Mouse (Mus musculus) limb, embryonic 14.5 days (tissue): ENCODE results near the gene Reep1. TPM values are rescaled to one million over a fixed set of nuclear protein-coding genes. Genes with fewer than 3 reads are reported as not detected.

ENCODE experiments used
- ATAC-seq: fragments of 200-750 bp; cut with Nextera tagmentation; 2 replicates; pipeline ENCODE4 v1.8.0; 2017; ENCODE audit warnings: low read depth, moderate number of reproducible peaks, moderate TSS enrichment; ENCODE audit not compliant: low FRiP score
- DNase-seq: peaks from one replicate; pipeline ENCODE4 v3.0.0-alpha.2; 2015; ENCODE audit warnings: low spot score
- H3K27ac ChIP-seq: fragments of 300-500 bp; sonication (generic); replicated peaks from 2 replicates; pipeline ENCODE4 v1.5.1; 2014; ENCODE audit warnings: low read depth, mild to moderate bottlenecking, low read length, moderate library complexity, mixed read lengths
- H3K27me3 ChIP-seq: fragments of 300-500 bp; sonication (generic); 2 replicates; pipeline ENCODE4 v1.6.1; 2014; ENCODE audit warnings: low read length, mixed read lengths; ENCODE audit not compliant: control insufficient read depth, insufficient read depth
- H3K36me3 ChIP-seq: fragments of 300-500 bp; sonication (generic); 2 replicates; pipeline ENCODE4 v1.6.1; 2014; ENCODE audit warnings: mild to moderate bottlenecking, low read length, moderate library complexity, mixed read lengths; ENCODE audit not compliant: control insufficient read depth, insufficient read depth
- H3K4me1 ChIP-seq: fragments of 300-500 bp; sonication (generic); 2 replicates; pipeline ENCODE4 v1.6.1; 2014; ENCODE audit warnings: antibody characterized with exemption, low read length, mixed read lengths; ENCODE audit not compliant: control insufficient read depth, insufficient read depth
- H3K4me2 ChIP-seq: fragments of 300-500 bp; sonication (generic); replicated peaks from 2 replicates; pipeline ENCODE4 v1.6.1; 2014; ENCODE audit warnings: low read depth, mild to moderate bottlenecking, low read length, moderate library complexity; ENCODE audit not compliant: severe bottlenecking
- H3K4me3 ChIP-seq: fragments of 300-500 bp; sonication (generic); replicated peaks from 2 replicates; pipeline ENCODE4 v1.5.1; 2014; ENCODE audit warnings: low read length
- H3K9ac ChIP-seq: fragments of 300-500 bp; sonication (generic); 2 replicates; pipeline ENCODE4 v1.6.1; 2014; ENCODE audit warnings: mild to moderate bottlenecking, low read depth, low read length, moderate library complexity; ENCODE audit not compliant: severe bottlenecking
- H3K9me3 ChIP-seq: fragments of 300-500 bp; sonication (generic); 2 replicates; pipeline ENCODE4 v1.6.1; 2016; ENCODE audit warnings: low read length; ENCODE audit not compliant: control insufficient read depth
- POLR2A ChIP-seq: fragments of 200-500 bp; IDR thresholded peaks from 2 replicates; pipeline ENCODE4 v1.8.0; 2012; ENCODE audit warnings: inconsistent platforms, mild to moderate bottlenecking, moderate library complexity, borderline replicate concordance; ENCODE audit not compliant: insufficient read depth, insufficient read length; ENCODE audit errors: extremely low read depth
- WGBS: fragments of 180-500 bp; shearing (Covaris S2); extraction: QIAGEN DNeasy Blood & Tissue Kit; methylation state at CpG from one replicate; pipeline ENCODE4 v1.1.7; 2014; 5-methylcytosine and 5-hydroxymethylcytosine counted together
- polyA plus RNA-seq, 2 experiments: library from polyadenylated mRNA; depleted of rRNA in 1 of 2; stranded (reverse) in 1 of 2; unstranded in 1 of 2; fragments of >200 nt; fragmentation: Nextera tagmentation in 1 of 2; extraction: Ambion mirVana in 1 of 2; gene quantifications; 2 replicates each; pipeline versions ENCODE4 v1.2.1 to v1.2.3; 2012 to 2014

Reep1 gene
- polyA plus RNA-seq, 2 experiments = 14.9 to 15.2 TPM

DNA sequence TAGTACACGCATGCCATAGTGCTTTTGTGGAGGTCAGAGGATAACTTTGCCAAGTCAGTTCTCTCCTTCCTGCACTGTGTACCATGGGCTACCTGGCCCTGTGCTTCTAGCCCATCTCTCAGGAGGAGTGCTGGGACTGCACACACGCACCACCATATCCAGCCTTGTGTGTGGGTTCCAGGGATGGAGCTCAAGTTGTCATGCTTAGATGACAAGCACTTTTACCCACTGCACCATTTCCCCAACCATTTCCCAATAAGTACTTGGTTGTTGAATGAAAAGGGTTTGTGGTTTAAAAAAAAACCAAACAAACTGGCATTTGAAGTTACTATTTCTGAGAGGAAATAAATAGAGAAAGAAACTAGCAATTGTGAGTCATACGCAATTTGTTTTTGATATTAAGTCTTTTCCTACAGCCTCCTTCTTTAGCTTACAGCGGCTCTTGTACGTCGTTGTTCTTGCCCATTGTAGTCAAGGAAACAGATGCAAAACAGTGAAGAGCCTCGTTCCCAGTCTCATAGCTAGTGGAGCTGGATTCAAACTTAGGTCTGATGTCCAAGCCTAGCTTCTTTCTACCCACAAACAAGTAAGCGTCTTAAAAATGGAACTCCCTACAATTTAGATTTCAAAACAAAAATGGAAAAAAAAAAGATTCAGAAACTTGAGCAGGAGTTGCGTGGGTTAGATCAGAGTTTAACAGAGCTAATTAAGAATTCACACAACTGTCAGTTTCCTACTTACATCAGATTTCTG lies 38.3 kb downstream of the Reep1 start:
- Histone ChIP-seq H3K9ac (no peak overlapping the region), H3K4me2 (no peak overlapping the region), H3K4me3 (no peak overlapping the region), H3K4me1 (peaks cover 6% of the 10 kb centered on the region; the same call in 1 of the 2 replicates), H3K9me3 (no peaks in the 10 kb centered on the region), H3K27me3 (no peaks in the 10 kb centered on the region), H3K36me3 (no peaks in the 10 kb centered on the region), H3K27ac (no peak overlapping the region)
- DNase-seq (no peak), ATAC-seq (no peak)
- WGBS = 86% methylated on average over 9 of the region's 9 CpGs
- TF ChIP-seq POLR2A = no peak

DNA sequence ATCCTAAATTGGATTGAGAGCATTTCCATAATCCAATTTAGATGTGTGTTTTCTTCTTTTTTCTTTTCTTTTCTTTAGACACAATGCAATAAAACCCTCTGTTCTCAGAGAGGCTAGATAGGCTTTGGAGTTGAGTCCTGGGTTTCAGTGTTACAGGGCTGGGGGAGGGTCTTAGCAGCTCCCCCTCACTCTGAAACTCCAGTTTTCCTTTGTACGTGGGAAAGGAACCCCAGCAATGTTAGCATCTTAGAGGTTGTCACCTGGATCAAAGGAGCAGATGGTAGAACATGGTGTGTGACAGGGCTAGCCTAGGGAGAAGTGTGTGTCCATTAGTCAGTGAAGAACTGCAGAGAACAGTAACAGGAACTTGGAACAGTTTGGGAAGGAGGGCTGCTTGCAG lies 38.9 kb downstream of the Reep1 start:
- Histone ChIP-seq H3K4me2 (no peak overlapping the region), H3K9me3 (no peaks in the 10 kb centered on the region), H3K27me3 (no peaks in the 10 kb centered on the region), H3K27ac (no peak overlapping the region), H3K9ac (no peak overlapping the region), H3K36me3 (no peaks in the 10 kb centered on the region), H3K4me3 (no peak overlapping the region), H3K4me1 (peaks cover under 1% of the 10 kb centered on the region; the same call in 1 of the 2 replicates)
- TF ChIP-seq POLR2A = no peak
- no peak for ATAC-seq
- no peak for DNase-seq
- 21% methylated on average over 1 of the region's 1 CpGs for WGBS

DNA sequence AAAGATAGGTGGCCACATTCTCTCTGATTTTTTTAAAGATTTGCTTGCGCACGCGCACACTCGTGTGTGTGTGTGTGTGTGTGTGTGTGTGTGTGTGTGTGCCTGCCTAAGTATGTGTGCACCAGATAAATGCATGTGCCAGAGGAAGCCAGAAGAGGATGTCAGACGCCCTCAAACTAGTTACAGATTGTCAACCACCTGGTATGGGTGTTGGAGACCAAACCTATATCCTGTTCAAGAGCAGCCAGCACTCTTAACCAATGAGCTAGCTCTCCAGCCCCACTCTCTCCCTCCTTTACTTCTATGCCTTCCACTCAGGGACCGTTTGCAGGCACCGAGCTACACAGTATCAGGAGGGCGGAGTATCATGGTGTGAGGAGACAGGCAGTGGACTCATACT lies 39.5 kb downstream of the Reep1 start:
- 79% methylated on average over 8 of the region's 8 CpGs for WGBS
- H3K4me1 ChIP-seq = no peaks in the 10 kb centered on the region; the same call in 1 of the 2 replicates

DNA sequence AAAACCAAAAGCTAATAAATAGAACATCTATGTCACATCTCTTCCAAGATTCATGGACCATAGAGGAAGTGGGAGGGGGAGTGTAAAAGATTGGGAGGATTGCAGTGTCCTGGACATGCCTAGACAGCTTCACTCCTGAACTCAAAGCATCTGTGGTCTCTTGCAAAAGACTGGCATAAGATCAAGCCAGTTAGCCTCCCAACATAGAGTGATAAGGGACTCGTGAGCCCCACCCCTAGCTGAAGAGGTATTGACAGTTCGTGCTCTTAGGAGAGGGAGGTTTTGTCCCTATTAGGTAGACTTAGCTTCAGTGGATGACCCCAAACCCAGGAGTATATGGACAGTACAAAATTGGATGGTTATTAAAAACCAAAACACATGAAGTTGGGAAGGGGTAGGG lies 44.2 kb downstream of the Reep1 start:
- Histone ChIP-seq H3K4me3 (no peak overlapping the region), H3K4me2 (no peak overlapping the region), H3K4me1 (peaks cover 2% of the 10 kb centered on the region), H3K9ac (no peak overlapping the region), H3K9me3 (no peaks in the 10 kb centered on the region), H3K27me3 (no peaks in the 10 kb centered on the region), H3K36me3 (no peaks in the 10 kb centered on the region), H3K27ac (no peak overlapping the region)
- WGBS = 76% methylated on average over 2 of the region's 2 CpGs
- DNase-seq (no peak), ATAC-seq (no peak)
- no peak for TF ChIP-seq POLR2A

More for the DNA sequence above, 39.5 kb downstream of the Reep1 start:
- no peak for ATAC-seq
- no peaks in the 10 kb centered on the region for H3K27me3 ChIP-seq
- DNase-seq = no peak
- no peak overlapping the region for H3K9ac ChIP-seq
- no peaks in the 10 kb centered on the region for H3K9me3 ChIP-seq
- H3K4me3 ChIP-seq = no peak overlapping the region
- TF ChIP-seq POLR2A = no peak
- H3K27ac ChIP-seq = no peak overlapping the region
- no peaks in the 10 kb centered on the region for H3K36me3 ChIP-seq
- no peak overlapping the region for H3K4me2 ChIP-seq

DNA sequence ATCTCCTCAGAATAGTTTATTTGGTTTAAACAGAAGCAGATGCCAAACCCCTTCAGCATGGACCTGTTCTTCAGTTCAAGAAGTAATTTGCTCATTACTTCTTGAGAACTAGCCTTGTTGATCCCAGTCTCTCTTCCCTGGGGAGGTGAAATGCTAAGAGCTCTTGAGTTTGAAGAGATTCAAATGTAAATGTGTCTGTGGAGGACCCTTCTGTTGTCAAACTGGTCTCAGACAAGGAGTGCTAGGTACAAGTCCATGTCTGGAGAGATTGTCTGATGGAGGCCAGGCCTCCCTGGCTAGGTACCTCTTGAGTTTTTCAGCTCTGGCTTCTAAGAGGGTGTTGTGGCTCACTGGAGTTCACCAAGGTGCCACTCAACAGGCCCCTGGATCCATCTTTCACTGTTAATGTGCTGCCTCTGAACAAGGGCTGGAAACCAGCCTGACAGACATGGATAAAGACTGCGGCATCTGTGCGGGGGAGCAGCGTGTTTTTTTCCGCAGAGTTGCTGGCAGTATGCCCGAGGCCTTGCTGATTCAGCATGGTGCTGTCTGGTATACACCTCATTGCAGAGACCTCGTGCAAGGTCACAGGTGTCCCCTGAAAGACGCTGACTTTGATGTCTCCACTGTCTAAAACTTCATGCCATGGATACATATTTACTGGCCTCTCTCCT lies 45.6 kb downstream of the Reep1 start:
- H3K4me3 ChIP-seq = no peak overlapping the region
- no peaks in the 10 kb centered on the region for H3K36me3 ChIP-seq
- no peak for TF ChIP-seq POLR2A
- 51% methylated on average over 7 of the region's 7 CpGs for WGBS
- no peaks in the 10 kb centered on the region for H3K9me3 ChIP-seq
- H3K27ac ChIP-seq = no peak overlapping the region
- peaks cover 11% of the 10 kb centered on the region for H3K4me1 ChIP-seq
- no peaks in the 10 kb centered on the region for H3K27me3 ChIP-seq
- H3K9ac ChIP-seq = no peak overlapping the region
- ATAC-seq (no peak), DNase-seq (peak; percentile 32)
- H3K4me2 ChIP-seq = no peak overlapping the region
